Mouse (Mus musculus) hindbrain, postnatal 0 days (tissue): Measurements from ENCODE around the gene Kcnc2. TPM values are rescaled to one million over a fixed set of nuclear protein-coding genes. Genes with fewer than 3 reads are reported as not detected.

Experiments used
- ATAC-seq: fragments of 200-750 bp; cut with Nextera tagmentation; 2 replicates; pipeline ENCODE4 v1.8.0; 2017; ENCODE audit warnings: mild to moderate bottlenecking, moderate TSS enrichment, moderate library complexity
- DNase-seq: peaks from one replicate; pipeline ENCODE4 v3.0.0-alpha.2; 2015; ENCODE audit warnings: low spot score
- H3K27ac ChIP-seq: fragments of 300-500 bp; sonication (generic); 2 replicates; pipeline ENCODE4 v1.5.1; 2014; ENCODE audit warnings: mild to moderate bottlenecking
- H3K27me3 ChIP-seq: fragments of 300-500 bp; sonication (generic); 2 replicates; pipeline ENCODE4 v1.6.1; 2014; ENCODE audit warnings: low read length, mixed read lengths; ENCODE audit not compliant: insufficient read depth
- H3K36me3 ChIP-seq: fragments of 300-500 bp; sonication (generic); 2 replicates; pipeline ENCODE4 v1.6.1; 2014; ENCODE audit warnings: low read length, mixed read lengths; ENCODE audit not compliant: insufficient read depth
- H3K4me1 ChIP-seq: fragments of 300-500 bp; sonication (generic); 2 replicates; pipeline ENCODE4 v1.6.1; 2014; ENCODE audit warnings: antibody characterized with exemption, low read length, mixed read lengths; ENCODE audit not compliant: insufficient read depth
- H3K4me2 ChIP-seq: fragments of 300-500 bp; sonication (generic); 2 replicates; pipeline ENCODE4 v1.6.1; 2014; ENCODE audit warnings: low read depth, mild to moderate bottlenecking, low read length, moderate library complexity, mixed read lengths
- H3K4me3 ChIP-seq: fragments of 300-500 bp; sonication (generic); 2 replicates; pipeline ENCODE4 v1.5.1; 2014; ENCODE audit warnings: low read length
- H3K9ac ChIP-seq: fragments of 300-500 bp; sonication (generic); replicated peaks from 2 replicates; pipeline ENCODE4 v1.6.1; 2014; ENCODE audit warnings: mild to moderate bottlenecking, low read length, moderate library complexity, mixed read lengths
- H3K9me3 ChIP-seq: fragments of 300-500 bp; sonication (generic); 2 replicates; pipeline ENCODE4 v1.6.1; 2016; ENCODE audit warnings: low read length, mixed read lengths
- CTCF ChIP-seq: IDR thresholded peaks from 2 replicates; pipeline ENCODE4 v1.5.1; 2016; ENCODE audit warnings: antibody characterized with exemption, control low read depth, low read depth
- WGBS: fragments of 180-500 bp; shearing (Covaris S2); extraction: QIAGEN DNeasy Blood & Tissue Kit; methylation state at CpG from one replicate; pipeline ENCODE4 v1.1.7; 2014; 5-methylcytosine and 5-hydroxymethylcytosine counted together
- polyA plus RNA-seq: library from polyadenylated mRNA; unstranded; fragments of >200 nt; fragmentation: Nextera tagmentation; extraction: Ambion mirVana; gene quantifications from 2 replicates; pipeline ENCODE4 v1.2.1, GENCODE M21; 2015
- total RNA-seq: library from RNA; depleted of rRNA; stranded (reverse); fragments of >200 nt; gene quantifications from 2 replicates; pipeline ENCODE4 v1.2.3, GENCODE M21; 2014

Gene Kcnc2
- total and polyA plus RNA-seq, 2 experiments from 2014 or later: 5.2 to 11.6 TPM

GRCm38 (mm10) chr10:112444640-112445039 is 173.7 kb downstream of the Kcnc2 start:
- Histone ChIP-seq H3K36me3 (no peaks in the 10 kb centered on the region), H3K9ac (no peak overlapping the region), H3K4me1 (no peaks in the 10 kb centered on the region), H3K27ac (no peak overlapping the region), H3K27me3 (no peaks in the 10 kb centered on the region), H3K4me3 (no peak overlapping the region), H3K4me2 (no peak overlapping the region), H3K9me3 (no peaks in the 10 kb centered on the region)
- TF ChIP-seq CTCF: no peak
- ATAC-seq: no peak
- 62% methylated on average over 4 of the region's 4 CpGs for WGBS
- DNase-seq: no peak

DNA sequence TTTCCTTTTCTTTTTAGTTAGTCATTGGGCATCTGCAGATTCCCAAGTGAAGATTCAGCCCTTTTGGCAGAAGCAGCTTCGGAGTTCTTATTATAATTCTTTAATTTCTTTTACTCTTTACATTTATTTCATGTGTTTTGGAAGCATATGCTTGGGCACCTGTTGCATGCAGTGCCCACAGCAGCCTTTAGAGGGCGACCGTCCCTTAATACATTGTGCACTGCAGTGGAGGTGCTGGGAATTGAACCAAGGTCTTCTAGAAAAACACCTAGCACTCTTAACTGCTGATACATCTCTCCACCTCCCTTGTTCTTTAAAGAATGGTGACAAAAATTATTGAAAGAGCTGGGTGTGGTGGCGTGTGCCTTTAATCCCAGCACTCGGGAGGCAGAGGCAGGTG is 180.0 kb downstream of the Kcnc2 start:
- no peaks in the 10 kb centered on the region for H3K4me1 ChIP-seq
- no peaks in the 10 kb centered on the region; the same call in 1 of the 2 replicates for H3K9me3 ChIP-seq
- no peaks in the 10 kb centered on the region for H3K27me3 ChIP-seq
- no peak overlapping the region for H3K4me2 ChIP-seq
- 86% methylated on average over 5 of the region's 5 CpGs for WGBS
- DNase-seq (no peak), ATAC-seq (no peak)
- no peak for TF ChIP-seq CTCF
- H3K27ac ChIP-seq: no peak overlapping the region
- H3K9ac ChIP-seq: no peak overlapping the region
- no peaks in the 10 kb centered on the region for H3K36me3 ChIP-seq
- H3K4me3 ChIP-seq: no peak overlapping the region

GRCm38 (mm10) chr10:112468689-112469384 is 197.9 kb downstream of the Kcnc2 start:
- H3K9me3 ChIP-seq: no peaks in the 10 kb centered on the region
- 85% methylated on average over 6 of the region's 6 CpGs for WGBS
- H3K4me2 ChIP-seq: no peak overlapping the region
- no peak overlapping the region for H3K27ac ChIP-seq
- H3K27me3 ChIP-seq: no peaks in the 10 kb centered on the region
- DNase-seq (no peak), ATAC-seq (no peak)
- TF ChIP-seq CTCF: no peak
- H3K36me3 ChIP-seq: no peaks in the 10 kb centered on the region
- no peak overlapping the region for H3K9ac ChIP-seq
- no peaks in the 10 kb centered on the region for H3K4me1 ChIP-seq
- no peak overlapping the region for H3K4me3 ChIP-seq

GRCm38 (mm10) chr10:112474122-112474810 is 203.3 kb downstream of the Kcnc2 start:
- H3K4me3 ChIP-seq: no peak overlapping the region
- no peaks in the 10 kb centered on the region for H3K4me1 ChIP-seq
- no peaks in the 10 kb centered on the region for H3K27me3 ChIP-seq
- no peaks in the 10 kb centered on the region for H3K36me3 ChIP-seq
- H3K9ac ChIP-seq: no peak overlapping the region
- H3K4me2 ChIP-seq: no peak overlapping the region
- 92% methylated on average over 6 of the region's 6 CpGs for whole genome bisulfite sequencing
- TF ChIP-seq CTCF: no peak
- H3K9me3 ChIP-seq: no peaks in the 10 kb centered on the region
- DNase-seq (no peak), ATAC-seq (no peak)
- H3K27ac ChIP-seq: no peak overlapping the region

- no peak for DNase-seq
- Histone ChIP-seq H3K4me2 (no peak overlapping the region), H3K27ac (no peak overlapping the region), H3K4me3 (no peak overlapping the region), H3K4me1 (no peaks in the 10 kb centered on the region), H3K9ac (no peak overlapping the region), H3K9me3 (no peaks in the 10 kb centered on the region), H3K36me3 (no peaks in the 10 kb centered on the region), H3K27me3 (no peaks in the 10 kb centered on the region)
- TF ChIP-seq CTCF: no peak
- 85% methylated on average over 2 of the region's 2 CpGs for WGBS
- no peak for ATAC-seq
These were observed 210.5 kb downstream of the Kcnc2 start for GRCm38 (mm10) chr10:112481461-112481860.

DNA sequence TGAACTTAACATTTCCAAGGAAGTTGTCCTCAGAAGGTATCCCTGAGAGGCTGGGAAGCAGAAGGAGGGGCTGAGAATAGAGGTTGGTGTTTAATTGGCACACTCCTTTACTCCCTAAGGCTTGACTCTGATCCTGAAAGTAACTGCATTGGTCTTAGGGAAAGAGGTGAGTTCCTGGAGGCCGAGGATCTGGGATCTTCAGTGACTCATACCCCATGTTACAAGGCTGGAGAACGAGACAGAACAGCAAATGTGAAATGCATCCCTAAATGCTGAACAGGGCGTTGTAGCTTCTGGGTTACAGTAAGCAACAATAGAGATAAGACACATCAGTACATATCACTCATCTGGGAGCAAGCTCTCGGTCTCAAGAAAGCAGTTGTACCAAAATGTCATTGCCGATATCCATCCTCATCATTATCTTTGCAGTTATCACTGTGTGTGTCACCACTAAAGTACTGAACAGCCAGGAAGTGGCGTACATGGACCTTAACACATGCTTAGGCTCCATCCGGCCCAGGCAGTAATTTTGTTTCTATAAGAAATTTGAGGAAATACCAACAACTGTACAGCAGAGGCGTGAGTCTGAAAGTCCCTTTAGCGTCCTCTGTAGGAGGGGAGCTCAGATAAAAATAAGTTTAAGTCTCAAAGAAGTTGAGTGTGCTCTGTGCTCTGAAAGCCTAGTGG is 211.1 kb downstream of the Kcnc2 start:
- ATAC-seq: no peak
- H3K27me3 ChIP-seq: no peaks in the 10 kb centered on the region
- H3K4me2 ChIP-seq: no peak overlapping the region
- H3K4me1 ChIP-seq: no peaks in the 10 kb centered on the region
- no peak overlapping the region for H3K27ac ChIP-seq
- H3K36me3 ChIP-seq: no peaks in the 10 kb centered on the region
- 86% methylated on average over 9 of the region's 9 CpGs for WGBS
- no peak overlapping the region for H3K4me3 ChIP-seq
- no peak for DNase-seq
- no peaks in the 10 kb centered on the region for H3K9me3 ChIP-seq
- no peak overlapping the region for H3K9ac ChIP-seq
- TF ChIP-seq CTCF: no peak
